Mouse (Mus musculus): ENCODE measurements around the gene Slc22a12. TPM values are rescaled to one million over a fixed set of nuclear protein-coding genes. Genes with fewer than 3 reads are reported as not detected.

Gene Slc22a12
- total and polyA plus RNA-seq, 3 experiments = not detected

DNA sequence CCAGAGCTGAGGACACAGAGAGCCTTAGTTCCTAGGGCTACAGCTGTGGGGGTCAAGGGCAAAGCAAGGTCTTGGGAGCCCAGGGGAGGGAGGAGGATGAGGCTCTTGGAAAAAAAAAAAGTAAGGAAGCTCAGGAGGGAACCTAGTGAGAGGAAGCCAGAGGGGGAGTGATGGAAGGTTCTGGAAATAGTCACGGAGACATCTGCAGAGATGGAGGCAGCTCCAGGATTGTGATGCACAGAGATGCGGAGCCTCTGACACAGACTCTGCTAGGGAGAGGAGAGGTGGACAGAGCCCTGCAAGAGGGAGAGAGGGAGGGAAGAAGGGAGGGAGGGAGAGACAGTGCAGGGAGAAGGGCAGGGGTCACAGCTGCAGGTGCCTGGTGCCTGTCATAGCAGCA lies 32.3 kb downstream of the Slc22a12 start:
- Histone ChIP-seq H3K4me1 (ENCODE audit: control insufficient read depth in 1 of 2, insufficient read depth in 2 of 2, low read length in 2 of 2) (no peaks in the 10 kb centered on the region), H3K79me2 (ENCODE audit: control insufficient read depth, insufficient read depth, low read length, poor library complexity) (no peaks in the 10 kb centered on the region), H3K9me3 (replicated peaks; ENCODE audit: insufficient read depth, low read length) (no peaks in the 10 kb centered on the region), H3K27ac (ENCODE audit: control insufficient read depth, low read depth, low read length) (no peak overlapping the region), H3K27me3 (ENCODE audit: control insufficient read depth in 1 of 2, insufficient read depth in 2 of 2, low read length in 2 of 2) (0 out of 4 replicates have a peak, but pooled peaks cover 0 to 1% of the 10 kb centered on the region in 2 experiments), H3K9ac (ENCODE audit: control insufficient read depth, low read depth, low read length, poor library complexity, severe bottlenecking) (no peak overlapping the region), H3K4me3 (ENCODE audit: control insufficient read depth in 1 of 2, insufficient read depth in 1 of 2, low read depth in 2 of 2, low read length in 2 of 2) (no peak overlapping the region), H3K36me3 (ENCODE audit: control insufficient read depth in 1 of 2, insufficient read depth in 2 of 2, low read length in 2 of 2) (peaks cover 0 to 2% of the 10 kb centered on the region in 2 experiments; a peak in 1 of 4 replicates)
- TF ChIP-seq SIN3A (IDR thresholded peaks at IDR 0.05; ENCODE audit: low read length) = no peak
- no peak for TF ChIP-seq KAT2A (conservative IDR thresholded peaks at IDR 0.05; ENCODE audit: low read depth, low read length)
- TF ChIP-seq MAFK (IDR thresholded peaks at IDR 0.05; ENCODE audit: borderline replicate concordance, low read depth, low read length) = no peak
- no peak for TF ChIP-seq NRF1 (IDR thresholded peaks at IDR 0.05; ENCODE audit: insufficient read depth, low read depth, low read length, poor library complexity, severe bottlenecking)
- no peak for TF ChIP-seq GATA1 (IDR thresholded peaks at IDR 0.05; ENCODE audit: low read depth, low read length)
- TF ChIP-seq MYB (IDR thresholded peaks at IDR 0.05; ENCODE audit: low read depth, low read length) = no peak
- TF ChIP-seq MAZ (IDR thresholded peaks at IDR 0.05; ENCODE audit: low read depth, low read length) = no peak
- TF ChIP-seq GABPA (IDR thresholded peaks at IDR 0.05; ENCODE audit: low read depth, low read length) = no peak
- no peak for TF ChIP-seq MYC (IDR thresholded peaks at IDR 0.05; ENCODE audit: low read depth, low read length)
- TF ChIP-seq MEF2A (IDR thresholded peaks at IDR 0.05; ENCODE audit: extremely low read depth, insufficient replicate concordance, low read depth, low read length, poor library complexity, severe bottlenecking) = no peak
- no peak for TF ChIP-seq JUND (IDR thresholded peaks at IDR 0.05; ENCODE audit: low read depth, low read length)
- no peak for TF ChIP-seq CTCF (IDR thresholded peaks at IDR 0.05 in 2 of 3, conservative IDR thresholded peaks at IDR 0.05 in 1 of 3; ENCODE audit: control insufficient read depth in 1 of 3, insufficient read depth in 1 of 3, low read depth in 2 of 3, low read length in 3 of 3, poor library complexity in 1 of 3, severe bottlenecking in 1 of 3)
- no peak for TF ChIP-seq RCOR1 (IDR thresholded peaks at IDR 0.05; ENCODE audit: low read depth, low read length)
- no peak for TF ChIP-seq CHD2 (IDR thresholded peaks at IDR 0.05; ENCODE audit: low read length)
- TF ChIP-seq CHD1 (IDR thresholded peaks at IDR 0.05; ENCODE audit: low read depth, low read length) = no peak
- no peak for TF ChIP-seq POLR2A (IDR thresholded peaks at IDR 0.05; ENCODE audit: control insufficient read depth in 1 of 2, insufficient read depth in 1 of 2, low read depth in 1 of 2, low read length in 2 of 2, poor library complexity in 1 of 2)
- TF ChIP-seq ZC3H11A (IDR thresholded peaks at IDR 0.05; ENCODE audit: low read depth, low read length) = no peak
- TF ChIP-seq BHLHE40 (IDR thresholded peaks at IDR 0.05; ENCODE audit: borderline replicate concordance, low read depth, low read length) = no peak
- no peak for TF ChIP-seq ETS1 (IDR thresholded peaks at IDR 0.05; ENCODE audit: low read depth, low read length)
- no peak for TF ChIP-seq NELFE (IDR thresholded peaks at IDR 0.05; ENCODE audit: low read depth, low read length)
- no peak for DNase-seq (ENCODE audit: low read depth, low spot score)

DNA sequence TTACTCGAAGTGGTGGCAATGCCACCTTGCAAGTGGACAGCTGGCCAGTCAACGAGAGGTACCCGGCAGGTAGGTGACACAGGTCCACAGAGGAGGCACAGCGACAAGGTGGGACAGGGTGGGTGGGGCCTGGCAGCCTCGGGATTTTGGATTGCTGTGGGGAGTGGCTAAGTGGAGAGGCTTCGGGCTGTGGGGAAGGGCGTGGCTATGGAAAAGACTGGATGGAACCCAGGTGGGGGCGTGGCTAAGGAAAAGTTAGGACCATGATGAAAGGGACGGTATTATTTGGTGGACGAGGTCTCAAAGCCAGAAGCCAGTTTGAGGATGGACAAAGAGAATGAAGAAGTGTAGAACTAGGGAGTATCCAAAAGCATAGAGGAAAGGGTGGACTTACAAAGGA lies 33.0 kb downstream of the Slc22a12 start:
- no peak overlapping the region for H3K27ac ChIP-seq (ENCODE audit: control insufficient read depth, low read depth, low read length)
- H3K79me2 ChIP-seq (ENCODE audit: control insufficient read depth, insufficient read depth, low read length, poor library complexity) = no peaks in the 10 kb centered on the region
- no peaks in the 10 kb centered on the region for H3K36me3 ChIP-seq (ENCODE audit: control insufficient read depth in 1 of 2, insufficient read depth in 2 of 2, low read length in 2 of 2)
- no peak overlapping the region for H3K4me3 ChIP-seq (ENCODE audit: control insufficient read depth in 1 of 2, insufficient read depth in 1 of 2, low read depth in 2 of 2, low read length in 2 of 2)
- H3K9ac ChIP-seq (ENCODE audit: control insufficient read depth, low read depth, low read length, poor library complexity, severe bottlenecking) = no peak overlapping the region
- no peak for DNase-seq (ENCODE audit: low read depth, low spot score)
- no peaks in the 10 kb centered on the region for H3K4me1 ChIP-seq (ENCODE audit: control insufficient read depth in 1 of 2, insufficient read depth in 2 of 2, low read length in 2 of 2)
- no peaks in the 10 kb centered on the region for H3K9me3 ChIP-seq (replicated peaks; ENCODE audit: insufficient read depth, low read length)
- TF ChIP-seq MYC (IDR thresholded peaks at IDR 0.05; ENCODE audit: low read depth, low read length) (no peak), MAZ (IDR thresholded peaks at IDR 0.05; ENCODE audit: low read depth, low read length) (no peak), POLR2A (IDR thresholded peaks at IDR 0.05; ENCODE audit: control insufficient read depth in 1 of 2, insufficient read depth in 1 of 2, low read depth in 1 of 2, low read length in 2 of 2, poor library complexity in 1 of 2) (no peak), EP300 (IDR thresholded peaks at IDR 0.05; ENCODE audit: low read depth in 1 of 2, low read length in 2 of 2) (no peak), ETS1 (IDR thresholded peaks at IDR 0.05; ENCODE audit: low read depth, low read length) (no peak), TCF12 (IDR thresholded peaks at IDR 0.05; ENCODE audit: low read depth, low read length) (no peak), CHD1 (IDR thresholded peaks at IDR 0.05; ENCODE audit: low read depth, low read length) (no peak), ZC3H11A (IDR thresholded peaks at IDR 0.05; ENCODE audit: low read depth, low read length) (no peak), ZMIZ1 (IDR thresholded peaks at IDR 0.05; ENCODE audit: low read depth, low read length) (no peak), UBTF (IDR thresholded peaks at IDR 0.05; ENCODE audit: borderline replicate concordance, insufficient read depth, low read depth, low read length) (no peak), SIN3A (IDR thresholded peaks at IDR 0.05; ENCODE audit: low read length) (no peak), BHLHE40 (IDR thresholded peaks at IDR 0.05; ENCODE audit: borderline replicate concordance, low read depth, low read length) (no peak), POLR2AphosphoS5 (IDR thresholded peaks at IDR 0.05; ENCODE audit: borderline replicate concordance, low read depth, low read length) (no peak), GATA1 (IDR thresholded peaks at IDR 0.05; ENCODE audit: low read depth, low read length) (no peak), MXI1 (IDR thresholded peaks at IDR 0.05; ENCODE audit: low read depth, low read length) (no peak), CTCF (IDR thresholded peaks at IDR 0.05 in 2 of 3, conservative IDR thresholded peaks at IDR 0.05 in 1 of 3; ENCODE audit: control insufficient read depth in 1 of 3, insufficient read depth in 1 of 3, low read depth in 2 of 3, low read length in 3 of 3, poor library complexity in 1 of 3, severe bottlenecking in 1 of 3) (no peak)
- H3K27me3 ChIP-seq (ENCODE audit: control insufficient read depth in 1 of 2, insufficient read depth in 2 of 2, low read length in 2 of 2) = 0 out of 4 replicates have a peak, but pooled peaks cover 0 to 1% of the 10 kb centered on the region in 2 experiments
